Mouse (Mus musculus) thymus, postnatal 0 days (tissue): ENCODE measurements around the gene Usp48. TPM values are rescaled to one million over a fixed set of nuclear protein-coding genes. Genes with fewer than 3 reads are reported as not detected.

Experiments
- polyA plus RNA-seq: library from polyadenylated mRNA; unstranded; fragments of >200 nt; fragmentation: Nextera tagmentation; extraction: Ambion mirVana; gene quantifications from 2 replicates; pipeline ENCODE4 v1.2.1, GENCODE M21; 2015

Usp48 gene
- polyA plus RNA-seq, 1 experiment from 2014 or later: 59.1 TPM

Other genes starting within 250 kb of the Usp48 start
- 536 and 561 TPM in 2 replicates for gene Cdc42, start 236.0 kb upstream of the Usp48 start, polyA plus RNA-seq
- gene Cela3a, start 184.0 kb upstream of the Usp48 start, polyA plus RNA-seq: not detected in 2 replicates
- 0.40 TPM in 1 of 2 replicates, not detected in the other for gene Cela3b, start 163.2 kb upstream of the Usp48 start, polyA plus RNA-seq
- gene 1700013G24Rik, start 140.5 kb upstream of the Usp48 start, polyA plus RNA-seq: not detected in 2 replicates
- 4.0 and 4.1 TPM in 2 replicates for gene Hspg2, start 125.0 kb upstream of the Usp48 start, polyA plus RNA-seq
- gene Ldlrad2, start 19.2 kb upstream of the Usp48 start, polyA plus RNA-seq: not detected in 2 replicates
- 5.5 TPM in 2 replicates for gene Rap1gap, start 71.0 kb downstream of the Usp48 start, polyA plus RNA-seq
- gene Alpl, start 202.6 kb downstream of the Usp48 start, polyA plus RNA-seq: 1.4 and 1.5 TPM in 2 replicates